Mouse (Mus musculus) adrenal gland, adult (tissue): ENCODE data around the gene Pcsk2.

Experiments
- DNase-seq, 2 experiments: peaks; one replicate each; pipeline ENCODE4 v3.0.0; 2022 to 2023; ENCODE audit warnings: low spot score in 1 of 2; ENCODE audit not compliant: inconsistent age in 2 of 2

Pcsk2 gene

GRCm38 (mm10) chr2:143724101-143724500, 178.1 kb downstream of the Pcsk2 start:
- peak; percentile 66 to 82 for DNase-seq

- DNase-seq = peak; percentile 71 to 87
These were observed 178.8 kb downstream of the Pcsk2 start for GRCm38 (mm10) chr2:143724720-143725119.

- DNase-seq = peak; percentile 49 to 83
These were observed 186.5 kb downstream of the Pcsk2 start for GRCm38 (mm10) chr2:143732501-143732900.

GRCm38 (mm10) chr2:143735442-143735841, 189.5 kb downstream of the Pcsk2 start:
- no peak for DNase-seq

GRCm38 (mm10) chr2:143739475-143740226, 193.7 kb downstream of the Pcsk2 start:
- peak in 1 of 2 experiments; percentile 20 for DNase-seq

GRCm38 (mm10) chr2:143742436-143742835, 196.5 kb downstream of the Pcsk2 start:
- peak in 1 of 2 experiments; percentile 75 for DNase-seq

- DNase-seq = peak; percentile 71 to 90
These were observed 197.1 kb downstream of the Pcsk2 start for GRCm38 (mm10) chr2:143743081-143743480.

GRCm38 (mm10) chr2:143752051-143752788, 206.3 kb downstream of the Pcsk2 start:
- DNase-seq = peak in 1 of 2 experiments; percentile 6

- DNase-seq = peak; percentile 20 to 78
These were observed 230.5 kb downstream of the Pcsk2 start for GRCm38 (mm10) chr2:143776448-143776847.

GRCm38 (mm10) chr2:143780310-143780709, 234.4 kb downstream of the Pcsk2 start:
- DNase-seq = no peak

GRCm38 (mm10) chr2:143789911-143790310, 244.0 kb downstream of the Pcsk2 start:
- no peak for DNase-seq

GRCm38 (mm10) chr2:143795858-143796257, 249.9 kb downstream of the Pcsk2 start:
- no peak for DNase-seq

- DNase-seq = no peak
These were observed 250.5 kb downstream of the Pcsk2 start for GRCm38 (mm10) chr2:143796335-143797013.

- no peak for DNase-seq
These were observed 255.1 kb downstream of the Pcsk2 start for GRCm38 (mm10) chr2:143801097-143801496.

GRCm38 (mm10) chr2:143806140-143806923, 260.4 kb downstream of the Pcsk2 start:
- no peak for DNase-seq

- DNase-seq = no peak
These were observed 261.1 kb downstream of the Pcsk2 start for GRCm38 (mm10) chr2:143806924-143807664.

- no peak for DNase-seq
These were observed 262.8 kb downstream of the Pcsk2 start for GRCm38 (mm10) chr2:143808789-143809188.

GRCm38 (mm10) chr2:143812262-143812661, 266.3 kb downstream of the Pcsk2 start:
- DNase-seq = no peak

GRCm38 (mm10) chr2:143813461-143813860, 267.5 kb downstream of the Pcsk2 start:
- no peak for DNase-seq

GRCm38 (mm10) chr2:143831645-143832044, 285.7 kb downstream of the Pcsk2 start:
- no peak for DNase-seq
